Mouse (Mus musculus) liver, adult 2 months (tissue): ENCODE data around the gene Isoc2b.

Experiments used
- CTCF ChIP-seq: fragments of 200-500 bp; IDR thresholded peaks from 2 replicates; pipeline ENCODE4 v1.5.1; 2011; ENCODE audit warnings: low read depth, low read length, control low read depth
- POLR2A ChIP-seq: fragments of 200-500 bp; IDR thresholded peaks from 2 replicates; pipeline ENCODE4 v1.6.1; 2011; ENCODE audit warnings: low read length, control low read depth; ENCODE audit not compliant: insufficient read depth; ENCODE audit errors: extremely low read depth

- TF ChIP-seq POLR2A (no peak), CTCF (no peak)
Measured at GRCm38 (mm10) chr7:4851315-4851688, 18.8 kb downstream of the Isoc2b start.
